Mouse (Mus musculus) heart, adult 2 months (tissue): ENCODE measurements at regions not wholly inside any gene's neighbourhood (a gene's known extent, or its start where the extent isn't known, plus 50 kb on each side); places are given as distances from the start of the nearest gene placed in this dataset.

Experiments
- DNase-seq, 2 experiments: peaks; one replicate each; pipeline ENCODE4 v3.0.0; 2021
- H3K27ac ChIP-seq: fragments of 200-600 bp; 2 replicates; pipeline ENCODE4 v1.8.1; 2022
- H3K27me3 ChIP-seq: fragments of 200-500 bp; 2 replicates; pipeline ENCODE4 v1.6.1; 2012; ENCODE audit warnings: mild to moderate bottlenecking, low read length, inconsistent platforms, mixed read lengths; ENCODE audit not compliant: control insufficient read depth, insufficient read depth
- H3K36me3 ChIP-seq: fragments of 200-500 bp; 2 replicates; pipeline ENCODE4 v1.6.1; 2012; ENCODE audit warnings: low read length, inconsistent platforms; ENCODE audit not compliant: control insufficient read depth, insufficient read depth
- H3K4me1 ChIP-seq: fragments of 200-500 bp; 2 replicates; pipeline ENCODE4 v1.6.1; 2011; ENCODE audit warnings: low read length; ENCODE audit not compliant: control insufficient read depth, insufficient read depth
- H3K4me3 ChIP-seq: fragments of 200-600 bp; 2 replicates; pipeline ENCODE4 v1.8.1; 2022
- H3K79me2 ChIP-seq: fragments of 200-500 bp; replicated peaks from 2 replicates; pipeline ENCODE4 v1.6.1; 2012; ENCODE audit warnings: mild to moderate bottlenecking, inconsistent platforms, low read length, moderate library complexity, mixed read lengths; ENCODE audit not compliant: control insufficient read depth, insufficient read depth
- H3K9ac ChIP-seq: fragments of 200-500 bp; 2 replicates; pipeline ENCODE4 v1.6.1; 2012; ENCODE audit warnings: low read depth, mild to moderate bottlenecking, control low read depth, inconsistent platforms, low read length, mixed read lengths
- CTCF ChIP-seq: fragments of 200-600 bp; IDR thresholded peaks from 2 replicates; pipeline ENCODE4 v1.8.1; 2022; ENCODE audit warnings: antibody characterized with exemption, mild to moderate bottlenecking, moderate library complexity
- EP300 ChIP-seq: fragments of 200-500 bp; IDR thresholded peaks from 2 replicates; pipeline ENCODE4 v1.6.1; 2011; ENCODE audit warnings: low read depth, low read length, control low read depth; ENCODE audit not compliant: insufficient read depth
- POLR2A ChIP-seq: fragments of 200-500 bp; IDR thresholded peaks from 2 replicates; pipeline ENCODE4 v1.6.1; 2011; ENCODE audit warnings: mild to moderate bottlenecking, low read depth, low read length, control low read depth; ENCODE audit not compliant: insufficient read depth
- WGBS: fragments of 180-500 bp; shearing (Covaris S2); methylation state at CpG from one replicate; pipeline ENCODE4 v1.1.7; 2018; 5-methylcytosine and 5-hydroxymethylcytosine counted together
- intact Hi-C: fragments of 180-260 bp; cut with DNase I; formaldehyde crosslinking; loops from one replicate; pipeline ENCODE4 v1.15.1; 2025

GRCm38 (mm10) chr4:94116881-94117280 lies 439.5 kb upstream of the Gm10306 start:
- Histone ChIP-seq H3K27me3 (no peaks in the 10 kb centered on the region), H3K4me3 (no peak overlapping the region), H3K9ac (no peak overlapping the region), H3K4me1 (no peaks in the 10 kb centered on the region), H3K36me3 (no peaks in the 10 kb centered on the region), H3K27ac (no peak overlapping the region), H3K79me2 (no peaks in the 10 kb centered on the region)
- intact Hi-C loops, result no loop called here
- no peak for DNase-seq
- WGBS, result 78% methylated on average over 3 of the region's 3 CpGs
- TF ChIP-seq POLR2A, result no peak
- TF ChIP-seq EP300, result no peak
- TF ChIP-seq CTCF, result no peak

DNA sequence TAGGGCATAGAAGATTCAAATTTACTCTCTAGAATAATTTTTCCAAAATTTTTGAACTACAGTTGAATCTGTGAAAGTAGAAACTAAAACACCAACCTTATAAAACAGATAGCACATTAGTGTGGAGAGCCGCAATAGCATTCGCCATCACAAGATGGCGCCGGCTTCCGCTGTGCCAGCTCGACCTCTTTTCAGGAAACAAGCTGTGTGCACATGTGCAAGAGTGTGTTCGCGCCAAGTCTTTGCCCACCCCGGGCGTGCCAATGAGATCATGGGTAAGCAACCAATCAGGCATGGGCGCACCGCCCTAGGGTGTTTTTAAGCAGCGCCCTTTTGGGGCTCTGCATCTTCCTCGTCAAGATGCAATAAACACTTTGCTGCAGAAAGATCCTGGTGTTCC lies 432.2 kb upstream of the Gm10306 start:
- WGBS, result 64% methylated on average over 14 of the region's 14 CpGs
- TF ChIP-seq EP300 (no peak), CTCF (peak; percentile 48)
- Histone ChIP-seq H3K36me3 (no peaks in the 10 kb centered on the region), H3K27me3 (no peaks in the 10 kb centered on the region), H3K79me2 (no peaks in the 10 kb centered on the region), H3K4me3 (no peak overlapping the region), H3K9ac (no peak overlapping the region), H3K27ac (no peak overlapping the region), H3K4me1 (no peaks in the 10 kb centered on the region)
- intact Hi-C loops, result loop anchor here (10.0 kb wide), 2 partner anchors 141 to 391 kb away; no protein-coding TSS in a partner anchor
- DNase-seq, result no peak

DNA sequence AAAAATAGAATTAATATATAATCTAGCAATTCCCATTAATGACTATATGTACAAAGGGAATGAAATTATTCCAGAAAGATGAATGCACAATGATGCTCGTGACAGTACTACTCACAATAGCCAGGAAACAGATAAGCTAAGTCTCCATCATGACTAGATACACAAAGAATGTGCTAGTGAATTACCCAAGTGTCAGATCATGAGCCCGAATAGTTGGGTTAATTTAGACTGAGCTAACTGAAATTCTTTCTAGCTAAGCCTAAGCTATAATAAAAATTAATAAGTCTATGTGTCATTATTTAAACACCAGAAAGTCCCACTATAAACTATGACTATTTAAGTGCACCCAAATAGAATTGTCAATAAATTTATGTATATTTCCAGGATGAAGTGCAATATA lies 418.4 kb upstream of the Gm10306 start:
- Histone ChIP-seq H3K4me1 (no peaks in the 10 kb centered on the region), H3K27ac (no peak overlapping the region), H3K27me3 (no peaks in the 10 kb centered on the region), H3K36me3 (no peaks in the 10 kb centered on the region), H3K4me3 (no peak overlapping the region), H3K79me2 (no peaks in the 10 kb centered on the region), H3K9ac (no peak overlapping the region)
- intact Hi-C loops, result no loop called here
- TF ChIP-seq EP300 (no peak), POLR2A (no peak), CTCF (no peak)
- no peak for DNase-seq
- 34% methylated on average over 2 of the region's 2 CpGs for WGBS

GRCm38 (mm10) chr4:94144901-94145801 lies 411.2 kb upstream of the Gm10306 start:
- Histone ChIP-seq H3K4me3 (no peak overlapping the region), H3K9ac (no peak overlapping the region), H3K36me3 (no peaks in the 10 kb centered on the region), H3K27ac (no peak overlapping the region), H3K27me3 (no peaks in the 10 kb centered on the region), H3K4me1 (no peaks in the 10 kb centered on the region), H3K79me2 (no peaks in the 10 kb centered on the region)
- intact Hi-C loops, result no loop called here
- TF ChIP-seq CTCF (no peak), POLR2A (no peak), EP300 (no peak)
- WGBS, result 56% methylated on average over 7 of the region's 7 CpGs
- DNase-seq, result no peak

DNA sequence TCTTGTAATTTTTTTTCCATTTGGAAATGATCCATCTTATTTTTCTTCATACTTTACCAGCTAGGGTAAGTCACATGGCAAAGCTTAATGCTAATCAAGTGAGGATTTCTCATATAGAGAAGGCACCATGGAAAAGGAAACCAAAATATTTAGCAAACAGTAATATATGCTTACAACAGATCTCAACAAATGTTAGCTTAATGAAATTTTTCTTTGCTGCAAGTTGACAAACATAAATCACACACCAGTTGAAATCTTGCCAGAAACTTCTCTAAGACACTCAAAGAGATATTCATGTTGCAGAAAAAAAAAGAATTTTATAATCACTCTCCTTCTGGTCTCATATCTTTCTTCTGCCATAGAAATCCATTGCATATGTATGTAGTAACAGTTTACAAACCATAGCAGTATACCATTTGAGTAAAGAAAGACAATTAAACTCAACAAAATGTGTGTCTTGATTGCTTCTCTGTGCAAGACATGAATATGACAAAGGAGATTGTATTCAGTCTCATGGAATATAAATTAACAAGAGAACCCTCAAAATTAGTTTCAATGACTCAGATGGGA lies 408.3 kb upstream of the Gm10306 start:
- intact Hi-C loops, result no loop called here
- H3K4me1 ChIP-seq, result no peaks in the 10 kb centered on the region
- no peak overlapping the region for H3K27ac ChIP-seq
- H3K9ac ChIP-seq, result no peak overlapping the region
- H3K27me3 ChIP-seq, result no peaks in the 10 kb centered on the region
- TF ChIP-seq EP300, result no peak
- TF ChIP-seq POLR2A, result no peak
- TF ChIP-seq CTCF, result no peak
- no peaks in the 10 kb centered on the region for H3K79me2 ChIP-seq
- DNase-seq, result no peak
- no peaks in the 10 kb centered on the region for H3K36me3 ChIP-seq
- no peak overlapping the region for H3K4me3 ChIP-seq

GRCm38 (mm10) chr4:94149056-94149455 lies 407.3 kb upstream of the Gm10306 start:
- H3K36me3 ChIP-seq, result no peaks in the 10 kb centered on the region
- H3K4me3 ChIP-seq, result no peak overlapping the region
- H3K79me2 ChIP-seq, result no peaks in the 10 kb centered on the region
- TF ChIP-seq EP300 (no peak), POLR2A (no peak), CTCF (no peak)
- H3K27me3 ChIP-seq, result no peaks in the 10 kb centered on the region
- intact Hi-C loops, result no loop called here
- DNase-seq, result no peak
- H3K9ac ChIP-seq, result no peak overlapping the region
- no peak overlapping the region for H3K27ac ChIP-seq
- no peaks in the 10 kb centered on the region for H3K4me1 ChIP-seq
- WGBS, result 61% methylated on average over 3 of the region's 3 CpGs
